Mouse (Mus musculus): Measurements from ENCODE around the gene St8sia4.
"Not testable (repeated sequence)": the region's sequence is repeated elsewhere in the genome, so short reads cannot be mapped to it uniquely, and the experiment has no call there.

St8sia4 gene

DNA sequence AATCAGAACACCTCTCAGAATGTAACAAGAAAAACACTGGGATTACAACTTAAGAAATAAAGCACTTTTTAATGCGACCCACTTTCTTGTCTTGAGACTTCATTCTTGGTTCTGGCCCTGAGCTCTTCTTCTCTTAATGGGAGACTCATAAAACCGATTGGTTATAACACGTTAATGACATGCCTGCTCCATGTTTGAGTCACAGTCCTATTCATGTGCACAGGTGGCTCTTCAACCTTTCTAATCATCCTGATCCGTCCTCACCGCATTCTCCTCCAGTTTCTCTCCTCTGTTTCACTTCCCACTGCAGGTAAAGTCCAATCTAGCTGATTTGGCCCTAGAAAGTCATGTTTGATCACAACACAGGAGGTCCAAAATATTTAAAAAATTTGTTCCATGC is 58.3 kb downstream of the St8sia4 start:
- in situ Hi-C loops (cut with MboI; ENCODE audit: low pct_unique_long_range_greater_than_20kb in 1 of 2, low sequenced_read_pairs in 2 of 2, unreplicated experiment in 1 of 2): no loop called here

GRCm38 (mm10) chr1:95605458-95605857 is 61.9 kb downstream of the St8sia4 start:
- in situ Hi-C loops (cut with MboI; ENCODE audit: low pct_unique_long_range_greater_than_20kb in 1 of 2, low sequenced_read_pairs in 2 of 2, unreplicated experiment in 1 of 2): no loop called here

GRCm38 (mm10) chr1:95598108-95598507 is 69.3 kb downstream of the St8sia4 start:
- in situ Hi-C loops (cut with MboI; ENCODE audit: low pct_unique_long_range_greater_than_20kb in 1 of 2, low sequenced_read_pairs in 2 of 2, unreplicated experiment in 1 of 2): no loop called here

DNA sequence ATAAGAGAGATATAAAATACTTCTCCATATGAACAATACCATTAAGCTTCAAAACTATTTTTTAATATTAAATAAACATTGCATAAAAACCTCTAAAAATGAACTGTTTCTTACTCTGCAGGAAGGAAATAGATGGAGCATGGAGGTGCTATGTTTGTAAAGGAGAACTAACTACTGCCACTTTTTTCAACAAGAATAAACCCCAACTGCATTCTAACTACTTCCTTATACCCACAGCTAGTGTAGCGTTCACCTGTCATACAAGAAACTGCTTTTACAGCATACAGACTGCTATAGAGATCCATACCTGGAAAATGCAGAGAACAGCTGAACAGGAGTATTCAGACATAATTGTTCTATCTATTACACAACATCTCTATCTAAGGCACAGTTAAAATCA is 70.5 kb downstream of the St8sia4 start:
- in situ Hi-C loops (cut with MboI; ENCODE audit: low pct_unique_long_range_greater_than_20kb in 1 of 2, low sequenced_read_pairs in 2 of 2, unreplicated experiment in 1 of 2): no loop called here

DNA sequence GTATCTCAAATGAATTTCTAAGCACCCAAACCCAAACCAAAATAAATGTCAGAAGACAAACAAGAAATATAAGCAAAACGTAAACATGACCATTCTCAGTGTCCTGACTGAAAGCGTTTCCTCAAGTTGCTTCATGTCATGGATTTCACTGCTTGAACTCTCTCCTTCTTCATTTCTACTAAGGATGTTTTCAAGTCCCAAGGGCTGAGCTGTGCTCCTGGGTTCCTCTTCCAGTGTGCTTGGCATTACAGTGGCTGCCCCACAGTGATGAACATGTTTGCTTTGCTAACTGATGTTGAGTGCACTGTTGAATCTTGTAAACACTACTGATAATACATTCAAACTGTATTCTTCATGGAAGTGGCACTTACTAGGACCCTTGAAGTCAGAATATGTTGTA is 76.3 kb downstream of the St8sia4 start:
- in situ Hi-C loops (cut with MboI; ENCODE audit: low pct_unique_long_range_greater_than_20kb in 1 of 2, low sequenced_read_pairs in 2 of 2, unreplicated experiment in 1 of 2): no loop called here

GRCm38 (mm10) chr1:95590108-95590507 is 77.3 kb downstream of the St8sia4 start:
- in situ Hi-C loops (cut with MboI; ENCODE audit: low pct_unique_long_range_greater_than_20kb in 1 of 2, low sequenced_read_pairs in 2 of 2, unreplicated experiment in 1 of 2): no loop called here

DNA sequence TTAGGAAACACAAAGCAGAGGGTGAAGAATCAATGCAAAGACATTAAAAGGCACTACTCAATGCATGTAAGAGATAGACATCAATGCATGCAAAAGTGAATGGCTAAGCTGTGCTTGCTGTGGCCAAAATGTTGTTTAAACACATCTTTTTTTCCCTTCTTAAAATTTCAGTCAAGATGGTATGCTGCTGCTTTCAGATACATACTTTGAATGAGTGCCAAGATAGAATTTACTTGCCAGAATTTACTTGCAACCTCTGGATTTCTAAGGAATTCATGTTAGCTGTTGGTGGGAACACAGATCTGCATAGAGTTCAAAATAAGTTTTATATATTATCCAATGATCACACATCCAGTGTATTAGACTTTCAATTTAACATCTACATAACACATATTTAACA is 77.9 kb downstream of the St8sia4 start:
- in situ Hi-C loops (cut with MboI; ENCODE audit: low pct_unique_long_range_greater_than_20kb in 1 of 2, low sequenced_read_pairs in 2 of 2, unreplicated experiment in 1 of 2): no loop called here

DNA sequence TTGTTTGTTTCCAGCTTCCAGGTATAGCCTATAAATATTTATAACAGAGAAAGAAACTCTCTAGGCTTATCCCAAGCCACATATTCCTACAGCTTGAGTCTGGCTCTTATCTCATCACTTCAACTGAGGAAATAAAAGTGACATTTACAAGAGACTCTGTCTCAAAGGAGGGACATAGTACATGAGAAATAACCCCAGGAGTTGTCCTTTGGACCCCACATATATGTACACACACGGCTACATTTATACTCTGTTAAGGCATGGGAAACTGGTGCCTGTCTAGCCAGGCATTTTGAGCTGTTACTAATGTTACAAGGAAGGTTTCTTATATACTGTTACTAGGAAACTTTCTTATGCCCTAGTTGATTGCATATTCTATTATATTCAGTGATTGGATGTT is 84.1 kb downstream of the St8sia4 start:
- in situ Hi-C loops (cut with MboI; ENCODE audit: low pct_unique_long_range_greater_than_20kb in 1 of 2, low sequenced_read_pairs in 2 of 2, unreplicated experiment in 1 of 2): no loop called here

DNA sequence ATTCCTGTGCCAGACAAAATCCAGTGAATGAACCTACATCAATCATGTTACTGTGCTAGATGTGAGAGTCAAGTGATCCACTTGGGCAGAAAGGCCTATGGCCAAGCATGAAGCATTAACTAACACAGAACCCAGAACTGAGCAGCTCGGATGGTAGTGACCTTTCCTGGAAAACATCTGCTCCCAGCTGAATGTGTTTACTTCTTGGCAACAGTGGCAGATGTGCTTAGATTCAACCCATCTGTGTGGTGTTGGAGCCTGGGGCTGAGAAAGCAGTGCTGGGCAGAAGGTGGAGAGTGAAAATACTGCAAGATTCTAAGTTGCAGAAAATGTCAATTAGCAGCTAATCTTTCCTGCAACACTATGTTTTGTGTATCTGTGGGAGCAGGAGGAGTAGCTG is 85.1 kb downstream of the St8sia4 start:
- in situ Hi-C loops (cut with MboI; ENCODE audit: low pct_unique_long_range_greater_than_20kb in 1 of 2, low sequenced_read_pairs in 2 of 2, unreplicated experiment in 1 of 2): no loop called here

DNA sequence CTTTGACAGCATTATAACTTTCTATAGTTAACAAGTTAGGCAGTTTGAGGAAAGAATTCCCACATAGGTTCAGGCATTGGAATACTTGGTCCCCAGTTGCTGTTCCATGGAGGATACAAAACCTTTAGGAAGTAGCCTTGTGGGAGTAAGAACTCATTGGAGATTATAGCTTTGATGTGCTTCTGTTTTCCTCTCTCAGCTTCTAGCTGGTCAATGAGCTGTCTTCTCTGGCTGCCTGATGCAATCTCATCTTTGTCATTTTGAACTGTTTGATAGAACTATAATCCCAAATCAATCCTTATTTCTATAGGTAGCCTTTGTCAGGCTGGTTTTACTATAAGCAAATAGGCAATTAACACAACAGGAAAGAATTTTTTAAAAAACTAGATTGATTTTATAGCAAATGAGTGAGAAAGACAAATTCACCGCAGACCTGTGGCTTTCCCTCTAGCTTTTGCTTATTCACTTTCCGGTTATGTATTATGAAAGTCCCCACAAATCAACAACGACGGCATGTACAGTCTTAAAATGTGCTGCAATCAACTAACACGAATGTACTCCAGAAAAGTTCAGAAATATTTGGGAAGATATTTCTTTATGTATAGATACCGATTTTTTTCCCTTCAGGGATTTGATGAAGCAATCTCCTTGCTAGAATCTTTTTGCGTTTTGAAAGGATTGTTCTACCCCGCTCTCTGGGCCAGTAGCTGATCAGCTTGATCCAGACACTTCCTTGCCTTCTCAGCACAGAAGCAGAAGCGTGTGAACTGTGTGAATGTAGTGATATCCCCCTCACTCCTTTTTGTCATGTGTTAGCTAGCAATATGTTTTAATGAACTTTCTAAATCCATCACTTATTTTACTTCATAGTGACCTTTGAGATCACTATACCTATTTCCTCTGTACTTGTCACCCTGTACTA is 94.5 kb downstream of the St8sia4 start:
- in situ Hi-C loops (cut with MboI; ENCODE audit: low pct_unique_long_range_greater_than_20kb in 1 of 2, low sequenced_read_pairs in 2 of 2, unreplicated experiment in 1 of 2): no loop called here

DNA sequence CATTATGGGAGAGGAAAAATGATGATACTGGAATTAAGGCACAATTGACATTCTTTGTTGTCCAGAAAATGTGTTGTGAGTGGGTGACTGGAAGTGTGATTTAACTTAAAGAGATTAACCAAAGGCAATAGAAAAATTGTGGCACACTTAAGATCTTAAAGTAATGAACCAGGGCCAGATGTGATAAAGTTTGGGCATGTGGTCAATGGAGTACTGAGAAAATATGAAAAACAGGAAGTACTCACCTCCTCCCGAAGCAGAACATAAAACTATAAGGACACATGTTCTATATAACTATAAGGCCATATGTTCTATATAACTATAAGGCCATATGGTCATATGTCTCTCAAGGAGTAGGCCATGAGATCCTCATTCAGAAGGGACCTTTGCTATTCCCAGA is 96.3 kb downstream of the St8sia4 start:
- in situ Hi-C loops (cut with MboI; ENCODE audit: low pct_unique_long_range_greater_than_20kb in 1 of 2, low sequenced_read_pairs in 2 of 2, unreplicated experiment in 1 of 2): no loop called here

- in situ Hi-C loops (cut with MboI; ENCODE audit: low pct_unique_long_range_greater_than_20kb in 1 of 2, low sequenced_read_pairs in 2 of 2, unreplicated experiment in 1 of 2): not testable (repeated sequence)
Measured at GRCm38 (mm10) chr1:95554556-95554955, 112.8 kb downstream of the St8sia4 start.

DNA sequence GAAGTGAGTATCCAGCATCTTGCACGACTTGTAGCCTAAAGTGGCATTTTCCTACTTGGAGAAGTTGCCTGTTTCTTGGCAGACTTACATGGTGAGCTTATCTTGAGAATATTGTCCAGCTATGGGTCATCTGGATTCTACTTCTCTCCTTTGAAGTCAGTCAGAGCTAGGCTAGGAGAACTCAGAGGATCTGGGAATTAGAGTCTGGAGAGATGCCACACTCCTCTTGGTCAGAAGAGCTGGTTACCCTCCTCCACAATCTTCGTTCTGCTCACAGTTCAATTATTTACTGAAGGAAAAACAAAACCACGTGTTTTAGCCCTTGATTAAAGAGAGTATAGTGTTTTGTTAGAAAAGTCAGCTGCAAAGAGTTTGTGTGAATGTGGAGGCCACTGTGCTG is 125.9 kb downstream of the St8sia4 start:
- in situ Hi-C loops (cut with MboI; ENCODE audit: low pct_unique_long_range_greater_than_20kb in 1 of 2, low sequenced_read_pairs in 2 of 2, unreplicated experiment in 1 of 2): no loop called here

Measured in mouse embryonic stem cell (cell line).